Mouse (Mus musculus): ENCODE results near the gene Bscl2. TPM values are rescaled to one million over a fixed set of nuclear protein-coding genes. Genes with fewer than 3 reads are reported as not detected.

The Bscl2 gene
- polyA plus RNA-seq, 1 experiment = 164 TPM

DNA sequence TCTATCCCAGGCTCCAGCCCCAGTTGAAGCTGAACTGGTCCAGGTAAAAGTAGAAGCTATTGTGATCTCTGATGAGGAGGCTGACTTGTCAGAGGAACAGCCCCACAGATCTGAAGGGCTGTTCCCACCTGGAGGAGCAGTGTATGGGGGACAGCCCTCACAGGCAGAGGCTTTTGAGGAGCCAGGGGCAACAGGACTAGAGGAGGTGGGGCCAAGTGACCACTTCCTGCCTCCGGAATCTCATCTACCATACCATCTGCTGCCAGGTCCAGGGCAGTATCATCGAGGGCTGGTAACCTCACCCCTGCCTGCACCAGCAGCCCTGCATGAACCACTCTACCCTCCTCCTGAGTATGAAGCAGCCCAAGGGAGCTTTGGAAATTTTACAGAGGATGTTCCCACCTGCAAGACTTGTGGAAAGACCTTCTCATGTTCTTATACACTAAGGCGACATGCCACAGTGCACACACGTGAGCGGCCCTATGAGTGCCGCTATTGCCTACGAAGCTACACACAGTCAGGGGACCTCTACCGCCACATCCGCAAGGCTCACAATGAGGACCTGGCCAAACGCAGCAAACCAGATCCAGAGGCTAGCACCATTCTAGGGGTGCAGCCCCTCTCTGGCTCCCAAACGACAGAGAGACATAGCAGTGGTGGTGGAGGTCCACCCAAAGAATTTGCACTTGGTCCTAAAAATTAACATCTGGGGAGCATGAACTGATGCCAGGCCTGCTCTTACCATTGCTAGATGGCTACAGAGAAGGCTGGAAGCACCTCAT is 33.2 kb upstream of the Bscl2 start:
- no peak for DNase-seq
- H3K4me1 ChIP-seq (ENCODE audit: control insufficient read depth, insufficient read depth, low read length) = 0 out of 2 replicates have a peak, but pooled peaks cover 2% of the 10 kb centered on the region
- TF ChIP-seq CTCF (IDR thresholded peaks at IDR 0.05; ENCODE audit: insufficient read depth, low read length) = no peak
- no peak for TF ChIP-seq POLR2A (IDR thresholded peaks at IDR 0.05; ENCODE audit: borderline replicate concordance, extremely low read depth, low read depth, low read length)
- WGBS = 91% methylated on average over 11 of the region's 11 CpGs
- H3K4me3 ChIP-seq (replicated peaks; ENCODE audit: extremely low read depth, low read depth, low read length) = no peak overlapping the region

DNA sequence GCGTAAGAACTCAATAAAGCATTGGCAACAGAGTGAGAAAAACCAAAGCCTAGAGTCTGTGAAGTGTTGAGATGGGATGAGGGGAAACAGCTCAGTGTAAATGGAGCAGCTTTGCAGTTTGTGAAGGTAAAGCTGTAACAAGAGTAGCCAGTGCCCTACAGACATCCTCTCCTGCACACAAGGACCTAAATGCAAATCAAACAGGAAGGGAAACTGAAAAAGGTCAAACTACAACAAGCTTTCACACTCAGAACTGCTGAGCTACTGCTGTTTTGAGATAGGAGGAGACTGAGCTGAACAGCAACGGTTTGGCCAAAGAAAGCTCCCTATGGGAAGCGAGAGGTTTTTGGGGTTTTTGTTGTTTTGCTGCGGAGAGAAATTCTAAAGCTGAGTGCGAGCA is 30.5 kb upstream of the Bscl2 start:
- no peak for DNase-seq
- Histone ChIP-seq H3K4me3 (replicated peaks; ENCODE audit: extremely low read depth, low read depth, low read length) (no peak overlapping the region), H3K4me1 (ENCODE audit: control insufficient read depth, insufficient read depth, low read length) (0 out of 2 replicates have a peak, but pooled peaks cover 2% of the 10 kb centered on the region)
- TF ChIP-seq CTCF (IDR thresholded peaks at IDR 0.05; ENCODE audit: insufficient read depth, low read length) (no peak), POLR2A (IDR thresholded peaks at IDR 0.05; ENCODE audit: borderline replicate concordance, extremely low read depth, low read depth, low read length) (no peak)
- 88% methylated on average over 5 of the region's 5 CpGs for WGBS

DNA sequence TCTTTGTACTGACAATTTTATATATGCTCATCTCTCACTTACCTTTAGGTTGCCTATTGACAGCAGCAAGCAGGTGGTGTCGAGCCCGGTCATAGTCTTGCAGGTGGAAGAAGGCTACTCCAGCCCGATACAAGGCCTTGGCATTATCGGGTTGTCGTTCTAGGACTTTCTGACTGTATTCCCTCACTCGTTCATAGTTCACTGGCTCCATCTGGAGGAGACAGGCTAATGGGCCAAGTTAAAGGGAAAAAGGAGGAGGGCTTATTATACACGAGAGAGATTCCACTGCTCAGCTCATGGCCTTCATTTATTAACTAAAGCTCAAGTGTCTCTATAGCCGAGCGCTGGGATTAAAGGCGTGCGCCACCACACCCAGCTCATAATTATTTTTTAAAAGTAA is 21.5 kb upstream of the Bscl2 start:
- H3K4me1 ChIP-seq (ENCODE audit: control insufficient read depth, insufficient read depth, low read length) = peaks cover 4% of the 10 kb centered on the region
- DNase-seq = no peak
- no peak overlapping the region for H3K4me3 ChIP-seq (replicated peaks; ENCODE audit: extremely low read depth, low read depth, low read length)
- WGBS = 69% methylated on average over 11 of the region's 11 CpGs
- TF ChIP-seq CTCF (IDR thresholded peaks at IDR 0.05; ENCODE audit: insufficient read depth, low read length) (no peak), POLR2A (IDR thresholded peaks at IDR 0.05; ENCODE audit: borderline replicate concordance, extremely low read depth, low read depth, low read length) (no peak)

DNA sequence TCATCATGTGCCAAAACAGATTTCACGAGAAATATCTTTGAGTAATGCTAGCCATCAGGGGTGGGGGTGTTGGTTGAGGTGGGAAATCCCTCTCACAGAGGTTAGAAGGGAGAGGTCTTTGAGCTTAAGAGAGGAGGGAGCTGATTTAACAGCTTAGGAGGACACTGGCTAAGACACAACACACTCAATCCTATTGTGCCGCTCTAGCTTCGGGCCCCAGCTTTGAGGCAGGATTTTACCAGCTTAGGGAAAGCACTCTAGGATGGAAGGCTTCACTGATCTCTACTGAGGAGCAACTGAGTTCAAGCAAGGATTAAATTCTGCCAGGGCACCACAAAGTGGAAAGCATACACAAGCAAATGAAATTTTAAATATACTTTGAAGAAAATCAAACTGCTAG is 20.3 kb upstream of the Bscl2 start:
- Histone ChIP-seq H3K4me1 (ENCODE audit: control insufficient read depth, insufficient read depth, low read length) (peaks cover 6% of the 10 kb centered on the region), H3K4me3 (replicated peaks; ENCODE audit: extremely low read depth, low read depth, low read length) (no peak overlapping the region)
- TF ChIP-seq POLR2A (IDR thresholded peaks at IDR 0.05; ENCODE audit: borderline replicate concordance, extremely low read depth, low read depth, low read length) (no peak), CTCF (IDR thresholded peaks at IDR 0.05; ENCODE audit: insufficient read depth, low read length) (no peak)
- DNase-seq = no peak
- 62% methylated on average over 3 of the region's 3 CpGs for WGBS

DNA sequence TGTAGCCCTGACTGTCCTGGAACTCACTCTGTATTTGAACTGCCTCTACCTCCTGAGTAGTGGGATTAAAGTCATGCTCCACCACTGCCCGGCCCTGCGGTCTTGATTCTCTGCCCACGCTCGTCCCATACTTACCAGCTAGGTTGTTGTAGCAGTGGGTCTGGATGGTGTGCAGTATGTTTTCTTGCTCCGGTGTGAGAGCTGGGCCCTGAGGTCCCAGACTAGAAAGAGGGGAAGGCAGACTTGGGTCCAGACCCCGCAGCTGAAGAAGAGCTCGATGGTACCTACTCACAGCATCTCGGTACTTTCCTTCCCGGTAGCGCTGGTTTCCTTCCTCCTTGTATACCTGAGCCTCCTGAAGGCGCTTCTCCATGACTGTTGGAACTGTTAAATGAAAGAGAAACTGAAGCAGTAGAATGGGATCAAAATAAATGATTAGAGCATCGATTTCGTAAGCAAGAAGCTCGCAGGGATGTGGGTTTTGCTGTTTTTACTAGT is 18.9 kb upstream of the Bscl2 start:
- Histone ChIP-seq H3K4me1 (ENCODE audit: control insufficient read depth, insufficient read depth, low read length) (peaks cover 9% of the 10 kb centered on the region), H3K4me3 (replicated peaks; ENCODE audit: extremely low read depth, low read depth, low read length) (peak overlapping the region; percentile 80)
- TF ChIP-seq CTCF (IDR thresholded peaks at IDR 0.05; ENCODE audit: insufficient read depth, low read length) (no peak), POLR2A (IDR thresholded peaks at IDR 0.05; ENCODE audit: borderline replicate concordance, extremely low read depth, low read depth, low read length) (no peak)
- 8% methylated on average over 14 of the region's 14 CpGs for WGBS
- no peak for DNase-seq

DNA sequence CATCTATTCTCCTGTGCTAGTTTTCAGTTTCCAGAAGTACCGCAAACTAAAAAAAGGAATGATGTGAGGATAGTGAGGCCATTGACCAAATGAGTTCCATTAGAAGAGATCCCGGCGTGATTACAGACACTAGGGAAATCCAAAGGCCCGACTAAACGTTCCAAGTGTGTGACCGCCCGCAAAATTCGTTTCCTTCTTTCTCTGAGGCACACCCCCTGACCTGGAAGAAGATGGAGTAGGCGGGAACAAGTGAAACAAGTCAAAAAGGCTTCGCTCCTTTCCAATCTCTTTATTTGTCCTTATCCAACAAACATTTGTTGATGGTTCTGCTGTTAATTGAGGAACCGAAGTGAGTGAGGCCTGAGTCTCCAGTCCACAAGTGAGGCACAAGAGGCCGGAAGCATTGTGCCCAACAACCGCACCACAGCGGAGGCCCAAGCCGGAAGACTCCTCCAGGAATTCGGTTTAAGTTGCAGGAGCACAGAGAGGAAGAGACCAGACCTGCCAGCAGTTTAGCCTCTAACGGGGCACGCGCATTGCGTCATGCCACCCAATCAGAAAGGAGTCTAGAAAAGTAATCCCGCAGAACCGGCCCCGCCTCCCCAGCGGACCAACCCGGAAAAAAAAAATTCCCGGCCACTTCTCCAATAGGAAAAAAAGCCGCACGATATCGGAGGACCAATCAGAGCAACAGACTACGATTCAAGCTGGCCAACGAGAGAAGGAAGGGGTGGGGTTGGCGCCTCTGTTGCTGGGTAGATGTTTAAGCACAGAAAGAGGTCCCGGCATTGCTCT is 18.3 kb upstream of the Bscl2 start, which contains the start of gene Ttc9c:
Gene Ttc9c (minus strand): TSS at position 533 of the 795 bp plus-strand sequence.
- Histone ChIP-seq H3K4me3 (replicated peaks; ENCODE audit: extremely low read depth, low read depth, low read length) (peak within 1 kb of the TSS; percentile 97), H3K4me1 (ENCODE audit: control insufficient read depth, insufficient read depth, low read length) (peaks cover 9% of the 10 kb centered on the region)
- DNase-seq = peak; percentile 92
- TF ChIP-seq POLR2A (IDR thresholded peaks at IDR 0.05; ENCODE audit: borderline replicate concordance, extremely low read depth, low read depth, low read length) = peak; percentile 89; the same call in 1 of the 2 replicates
- TF ChIP-seq CTCF (IDR thresholded peaks at IDR 0.05; ENCODE audit: insufficient read depth, low read length) = no peak
- under 1% methylated on average over 33 of the region's 33 CpGs for WGBS

DNA sequence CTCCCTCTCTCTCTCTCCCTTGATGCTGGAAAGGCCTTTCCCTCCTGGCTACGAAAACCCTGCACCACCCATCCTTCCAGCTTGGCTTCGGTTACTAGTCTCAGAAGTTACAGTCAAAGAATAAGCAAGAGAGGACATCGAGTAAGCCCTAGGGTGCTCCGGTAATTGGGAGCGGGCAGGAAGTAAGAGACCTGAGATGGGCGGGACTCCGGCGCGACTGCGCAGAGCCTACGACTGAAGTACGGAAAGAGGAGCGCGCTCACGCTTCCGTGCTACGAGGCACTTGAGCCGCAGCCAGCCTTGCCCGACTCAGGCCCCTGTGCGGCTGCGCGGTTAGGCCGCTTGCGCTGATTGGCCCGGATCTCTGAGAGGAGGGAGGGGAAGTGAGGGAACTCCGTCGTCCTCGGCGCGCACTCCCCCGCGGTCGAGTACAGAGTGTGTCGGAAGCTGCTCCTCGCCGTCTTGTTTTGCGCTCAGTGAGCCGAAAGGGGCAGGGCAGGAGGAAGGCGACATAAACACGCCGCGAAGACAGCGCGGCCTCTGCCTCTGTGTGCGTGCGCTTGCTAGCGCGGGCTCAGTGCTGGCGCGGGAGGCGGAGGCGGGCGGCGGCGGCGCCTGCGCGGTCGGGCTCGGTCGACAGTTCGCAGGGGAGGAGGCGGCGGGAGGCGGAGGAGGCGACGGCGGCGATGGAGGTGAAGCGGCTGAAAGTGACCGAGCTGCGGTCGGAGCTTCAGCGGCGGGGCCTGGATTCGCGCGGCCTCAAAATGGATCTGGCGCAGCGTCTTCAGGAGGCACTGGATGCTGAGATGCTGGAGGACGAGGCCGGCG is 17.5 kb upstream of the Bscl2 start, which contains the start of gene Hnrnpul2:
Gene Hnrnpul2 (plus strand): TSS at position 415 of the 828 bp plus-strand sequence.
- under 1% methylated on average over 82 of the region's 83 CpGs for WGBS
- H3K4me1 ChIP-seq (ENCODE audit: control insufficient read depth, insufficient read depth, low read length) = peaks cover 9% of the 10 kb centered on the region
- peak; percentile 95; the same call in 1 of the 2 replicates for TF ChIP-seq POLR2A (IDR thresholded peaks at IDR 0.05; ENCODE audit: borderline replicate concordance, extremely low read depth, low read depth, low read length)
- no peak for TF ChIP-seq CTCF (IDR thresholded peaks at IDR 0.05; ENCODE audit: insufficient read depth, low read length)
- H3K4me3 ChIP-seq (replicated peaks; ENCODE audit: extremely low read depth, low read depth, low read length) = peak within 1 kb of the TSS; percentile 97
- peak; percentile 97 for DNase-seq

DNA sequence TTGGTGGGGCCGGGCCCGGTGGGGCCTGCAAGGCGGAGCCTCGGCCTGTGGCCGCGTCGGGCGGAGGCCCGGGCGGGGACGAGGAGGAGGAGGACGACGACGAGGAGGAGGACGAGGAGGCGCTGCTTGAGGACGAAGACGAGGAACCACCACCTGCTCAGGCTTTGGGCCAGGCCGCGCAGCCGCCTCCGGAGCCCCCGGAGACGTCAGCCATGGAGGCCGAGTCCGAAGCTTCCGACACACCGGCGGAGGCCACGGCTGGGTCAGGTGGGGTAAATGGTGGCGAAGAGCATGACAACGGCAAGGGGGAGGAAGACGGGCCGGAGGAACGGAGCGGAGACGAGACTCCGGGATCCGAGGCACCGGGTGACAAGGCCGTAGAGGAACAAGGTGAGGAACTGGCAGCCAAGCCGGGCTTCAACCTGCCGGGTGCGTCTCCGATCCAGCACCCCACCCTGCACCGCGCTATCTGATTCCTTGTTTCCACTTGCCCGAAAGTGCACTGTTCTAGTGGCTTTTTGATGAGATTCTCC is 16.8 kb upstream of the Bscl2 start:
- WGBS = under 1% methylated on average over 45 of the region's 48 CpGs
- peaks cover 9% of the 10 kb centered on the region for H3K4me1 ChIP-seq (ENCODE audit: control insufficient read depth, insufficient read depth, low read length)
- TF ChIP-seq CTCF (IDR thresholded peaks at IDR 0.05; ENCODE audit: insufficient read depth, low read length) (no peak), POLR2A (IDR thresholded peaks at IDR 0.05; ENCODE audit: borderline replicate concordance, extremely low read depth, low read depth, low read length) (no peak)
- no peak for DNase-seq
- H3K4me3 ChIP-seq (replicated peaks; ENCODE audit: extremely low read depth, low read depth, low read length) = peak overlapping the region; percentile 97
